Mouse (Mus musculus): ENCODE data around the gene Mylk3.

DNA sequence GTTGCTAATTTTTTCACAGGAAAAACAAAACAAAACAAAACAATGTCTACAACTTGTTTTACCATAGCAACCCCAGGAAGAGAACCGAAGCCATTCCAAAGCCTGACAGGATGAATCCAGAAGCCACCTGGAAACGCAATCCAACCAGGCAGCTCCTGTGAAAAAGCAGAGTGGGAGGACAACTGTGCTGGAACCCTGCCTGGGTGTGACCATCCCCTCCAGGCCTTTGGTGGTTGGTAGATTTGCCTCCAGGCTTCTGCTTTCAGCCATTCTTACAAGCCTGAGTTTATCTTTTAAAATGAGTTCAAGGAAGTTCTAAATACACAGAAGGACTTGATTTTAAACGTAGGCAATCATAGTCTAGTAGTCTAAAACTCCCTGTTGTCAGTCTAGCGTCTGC lies 4.2 kb downstream of the Mylk3 start:
- TF ChIP-seq POLR2AphosphoS5 (IDR thresholded peaks at IDR 0.05; ENCODE audit: insufficient replicate concordance, low read depth, low read length) = no peak
- no peak for TF ChIP-seq CTCF (IDR thresholded peaks at IDR 0.05; ENCODE audit: low read depth, low read length)
- TF ChIP-seq GATA1 (IDR thresholded peaks at IDR 0.05; ENCODE audit: borderline replicate concordance, low read length) = no peak

Data from G1E (cell line).